Mouse (Mus musculus) left cerebral cortex, postnatal 4 days (tissue): ENCODE results near the gene Sirt4. TPM values are rescaled to one million over a fixed set of nuclear protein-coding genes. Genes with fewer than 3 reads are reported as not detected.
"Not testable (repeated sequence)": the region's sequence is repeated elsewhere in the genome, so short reads cannot be mapped to it uniquely, and the experiment has no call there.

Experiments
- DNase-seq: peaks from one replicate; pipeline ENCODE4 v3.0.0-alpha.2; 2022
- intact Hi-C: fragments of 180-260 bp; cut with DNase I; formaldehyde crosslinking; loops from one replicate; pipeline ENCODE4 v1.15.1; 2025
- total RNA-seq, 2 experiments: library from RNA; stranded (reverse); gene quantifications; 2 replicates each; pipeline ENCODE4 v1.2.3; 2021

Sirt4 gene
- total RNA-seq, 2 experiments from 2014 or later: 28.4 to 31.5 TPM

DNA sequence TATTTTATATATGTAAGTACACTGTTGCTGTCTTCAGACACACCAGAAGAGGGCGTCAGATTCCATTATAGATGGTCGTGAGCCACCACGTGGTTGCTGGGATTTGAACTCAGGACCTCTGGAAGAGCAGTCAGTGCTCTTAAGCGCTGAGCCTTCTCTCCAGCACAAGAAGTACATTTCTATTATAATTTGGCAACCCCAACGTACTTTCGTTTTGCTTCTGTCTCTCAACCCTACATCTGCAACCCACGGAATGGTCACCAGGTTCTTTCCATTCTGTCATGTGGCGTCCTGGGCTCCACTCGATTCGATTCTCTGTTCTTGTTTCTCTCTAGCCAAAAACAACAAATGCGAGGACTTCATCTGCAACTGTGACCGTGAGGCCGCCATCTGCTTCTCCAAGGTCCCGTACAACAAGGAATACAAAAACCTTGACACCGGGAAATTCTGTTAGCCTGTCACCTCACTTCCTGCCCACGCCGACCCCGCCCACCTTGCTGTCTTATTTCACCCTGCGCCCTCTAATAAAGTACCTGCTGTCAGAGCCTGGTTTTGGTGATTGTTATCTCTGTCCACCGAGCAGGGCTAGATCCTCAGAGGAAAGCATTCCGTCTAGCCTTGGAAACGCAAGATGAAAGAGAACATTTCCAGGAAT, 10.2 kb downstream of the Sirt4 start:
- intact Hi-C loops: no loop called here
- no peak for DNase-seq

DNA sequence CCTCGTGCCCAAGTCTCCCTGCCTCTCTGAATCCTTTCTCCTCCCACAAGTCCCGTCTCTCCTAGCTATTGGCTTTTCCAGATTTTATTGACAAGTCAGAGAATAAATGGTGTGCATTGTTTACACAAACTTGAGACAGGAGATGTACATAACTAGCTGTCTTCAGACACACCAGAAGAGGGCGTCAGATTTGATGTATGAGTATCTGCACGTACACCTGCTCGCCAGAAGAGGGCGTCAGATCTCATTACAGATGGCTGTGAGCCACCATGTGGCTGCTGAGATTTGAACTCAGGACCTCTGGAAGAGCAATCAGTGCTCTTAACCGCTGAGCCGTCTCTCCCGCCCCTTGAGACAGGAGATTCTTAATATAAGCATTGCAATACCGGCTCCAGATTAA, 11.3 kb downstream of the Sirt4 start:
- DNase-seq: no peak
- intact Hi-C loops: no loop called here

DNA sequence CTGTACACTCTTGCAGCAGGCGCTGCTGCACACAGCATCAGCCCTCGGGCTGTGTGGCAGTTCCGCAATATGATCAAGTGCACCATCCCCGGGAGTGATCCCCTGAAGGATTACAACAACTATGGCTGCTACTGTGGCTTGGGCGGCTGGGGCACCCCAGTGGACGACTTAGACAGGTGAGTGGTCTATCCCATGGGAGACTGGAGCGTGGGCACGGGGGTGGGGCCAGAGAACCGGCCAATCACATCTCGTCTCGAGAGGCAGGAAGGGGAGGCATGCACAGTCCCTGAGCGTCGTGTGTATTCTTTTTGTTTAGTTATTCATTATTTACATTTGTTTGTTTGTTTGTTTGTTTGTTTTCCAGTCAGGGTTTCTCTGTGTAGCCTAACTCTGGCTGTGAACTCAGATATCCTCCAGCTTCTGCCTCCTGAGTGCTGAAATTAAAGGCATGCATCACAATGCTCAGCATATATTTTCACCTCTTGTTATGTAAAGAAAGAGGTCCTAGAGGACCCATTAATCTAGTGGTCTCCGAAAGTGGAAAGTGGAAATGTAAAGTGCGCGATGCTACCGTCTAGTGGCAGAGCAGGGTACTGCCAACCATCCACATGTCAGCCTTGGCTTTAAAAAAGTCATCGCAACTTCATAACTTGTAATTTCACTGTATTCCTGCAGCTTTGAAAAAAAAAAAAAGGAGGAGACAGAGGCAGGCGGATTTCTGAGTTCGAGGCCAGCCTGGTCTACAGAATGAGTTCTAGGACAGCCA, 13.6 kb downstream of the Sirt4 start:
- peak; percentile 59 for DNase-seq
- intact Hi-C loops: no loop called here

DNA sequence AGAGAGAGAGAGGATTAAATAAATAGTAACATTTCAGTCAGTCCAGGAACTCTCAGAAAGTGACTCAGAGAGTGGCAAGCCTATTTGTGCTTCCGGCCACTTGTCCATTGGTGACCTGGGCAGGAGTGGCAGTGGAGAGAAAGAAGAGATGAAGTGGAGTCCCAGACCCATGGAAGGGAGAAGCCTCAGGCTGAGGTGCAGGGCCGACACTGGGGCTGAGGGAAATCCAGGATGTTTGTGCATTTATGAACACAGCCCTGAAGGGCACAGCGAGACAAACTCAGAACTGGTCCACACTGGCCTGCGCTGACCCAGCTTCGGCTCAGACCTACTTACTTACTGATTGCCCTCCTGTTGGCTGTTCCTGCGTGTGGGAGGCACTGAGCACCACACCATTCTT, 14.7 kb downstream of the Sirt4 start:
- no peak for DNase-seq
- intact Hi-C loops: no loop called here

DNA sequence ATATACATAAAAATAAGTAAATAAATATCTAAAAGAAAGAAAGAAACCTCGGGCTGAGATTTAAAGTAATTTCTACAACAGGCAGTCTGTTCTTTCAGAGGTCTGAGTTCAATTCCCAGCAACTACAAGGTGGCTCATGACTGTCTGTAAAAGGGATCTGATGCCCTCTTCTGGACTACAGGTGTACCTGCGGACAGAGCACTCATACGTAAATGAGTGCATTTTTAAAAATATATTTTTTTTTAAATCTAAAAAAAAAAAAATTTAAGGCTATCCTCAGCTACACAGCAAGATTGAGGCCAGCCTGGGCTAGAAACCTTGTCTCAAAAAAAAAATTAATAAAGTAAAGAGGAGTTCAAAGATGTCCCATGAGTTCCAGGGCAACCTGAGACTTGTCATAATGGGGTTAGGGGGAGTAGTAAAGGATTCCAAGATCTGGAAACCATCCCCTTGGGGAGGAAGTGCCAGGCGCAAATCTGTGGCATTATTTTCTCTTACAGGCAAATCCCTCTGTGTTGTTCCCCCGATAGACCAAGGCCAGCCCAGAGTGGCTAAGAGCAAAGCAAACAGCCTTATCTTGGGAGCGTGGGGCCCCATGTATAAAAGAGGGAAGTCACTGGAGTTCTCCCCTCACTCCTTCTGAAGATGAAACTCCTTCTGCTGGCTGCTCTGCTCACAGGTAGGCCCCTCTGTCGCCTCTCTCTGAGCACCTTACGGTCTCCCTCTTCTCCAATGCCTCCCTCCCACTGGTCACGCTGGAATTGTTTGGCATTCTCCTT, 18.7 kb downstream of the Sirt4 start, which contains the start of gene Pla2g1b:
TSS of gene Pla2g1b (plus strand) at position 621 of the 779 bp plus-strand sequence.
- intact Hi-C loops: no loop called here
- no peak for DNase-seq

DNA sequence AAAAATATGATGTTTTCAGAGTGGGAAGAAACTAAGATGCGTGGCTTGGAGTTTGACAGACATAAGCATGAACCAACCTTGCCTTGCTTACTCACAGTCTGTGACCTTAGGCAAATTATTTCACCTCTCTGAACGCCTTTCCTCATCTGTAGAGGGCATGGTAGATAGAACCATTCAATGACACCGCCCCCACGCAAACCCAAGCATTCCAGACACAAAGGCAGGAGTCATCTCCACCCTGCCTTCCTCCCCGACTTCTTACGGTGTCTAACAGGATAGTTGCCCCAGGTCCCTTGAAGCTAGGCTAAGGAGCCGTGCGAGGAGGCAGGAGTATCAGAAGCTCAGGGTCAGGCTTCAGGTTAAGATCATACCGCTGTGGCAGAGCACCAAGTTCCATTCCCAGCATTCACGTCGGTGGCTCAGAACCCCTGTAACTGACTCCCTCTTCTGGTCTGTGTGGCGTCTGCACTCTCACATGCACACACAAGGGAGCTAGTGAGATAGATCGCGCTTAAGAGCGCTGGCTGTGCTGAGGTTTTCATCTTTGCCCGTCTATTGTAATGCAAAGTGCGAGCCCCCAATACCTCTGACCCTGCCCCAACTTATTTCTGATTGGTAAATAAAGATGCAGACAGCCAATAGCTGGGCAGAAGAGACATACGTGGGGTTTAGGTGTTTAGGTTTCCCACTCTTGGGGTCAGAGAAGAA, 20.0 kb downstream of the Sirt4 start:
- DNase-seq: no peak
- intact Hi-C loops: no loop called here

DNA sequence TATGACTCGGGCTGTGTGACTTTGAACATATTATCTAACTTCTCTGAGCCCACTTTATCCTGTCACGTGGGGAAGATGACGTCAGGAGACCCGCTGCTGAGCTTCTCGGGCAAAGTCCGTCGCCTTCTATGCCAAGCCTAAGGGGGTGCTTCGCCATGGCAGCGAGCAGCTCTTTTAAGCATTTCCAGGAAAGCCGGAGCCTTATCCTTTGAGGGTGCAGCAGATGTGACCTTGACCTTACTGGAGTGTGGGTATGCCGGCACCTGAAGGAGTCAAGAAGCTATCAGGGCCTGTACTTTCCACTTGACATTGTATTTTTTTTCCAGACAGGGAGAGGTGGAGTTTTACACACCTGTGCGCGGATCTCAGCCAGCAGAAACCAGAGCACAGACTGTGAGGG, 25.6 kb downstream of the Sirt4 start:
- no peak for DNase-seq
- intact Hi-C loops: no loop called here

DNA sequence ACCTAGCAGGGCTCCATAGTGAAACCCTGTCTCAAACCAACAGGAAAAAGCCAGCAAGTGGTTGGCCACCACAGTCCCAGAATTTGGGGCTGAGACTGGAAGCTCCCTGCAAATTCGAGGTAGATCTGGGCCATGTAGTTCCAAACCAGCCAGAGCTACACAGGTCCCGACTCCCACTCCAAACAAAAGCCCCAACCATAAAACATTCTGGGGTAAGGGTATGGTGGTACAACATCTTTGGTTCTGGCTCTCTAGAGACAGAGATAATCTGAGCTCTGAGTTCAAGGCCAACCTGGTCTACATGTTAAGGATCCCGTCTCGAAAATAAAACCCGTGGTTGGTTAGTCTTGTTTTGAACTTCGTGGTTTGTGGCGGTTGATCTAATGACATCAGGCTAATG, 28.7 kb downstream of the Sirt4 start:
- DNase-seq: no peak
- intact Hi-C loops: no loop called here

DNA sequence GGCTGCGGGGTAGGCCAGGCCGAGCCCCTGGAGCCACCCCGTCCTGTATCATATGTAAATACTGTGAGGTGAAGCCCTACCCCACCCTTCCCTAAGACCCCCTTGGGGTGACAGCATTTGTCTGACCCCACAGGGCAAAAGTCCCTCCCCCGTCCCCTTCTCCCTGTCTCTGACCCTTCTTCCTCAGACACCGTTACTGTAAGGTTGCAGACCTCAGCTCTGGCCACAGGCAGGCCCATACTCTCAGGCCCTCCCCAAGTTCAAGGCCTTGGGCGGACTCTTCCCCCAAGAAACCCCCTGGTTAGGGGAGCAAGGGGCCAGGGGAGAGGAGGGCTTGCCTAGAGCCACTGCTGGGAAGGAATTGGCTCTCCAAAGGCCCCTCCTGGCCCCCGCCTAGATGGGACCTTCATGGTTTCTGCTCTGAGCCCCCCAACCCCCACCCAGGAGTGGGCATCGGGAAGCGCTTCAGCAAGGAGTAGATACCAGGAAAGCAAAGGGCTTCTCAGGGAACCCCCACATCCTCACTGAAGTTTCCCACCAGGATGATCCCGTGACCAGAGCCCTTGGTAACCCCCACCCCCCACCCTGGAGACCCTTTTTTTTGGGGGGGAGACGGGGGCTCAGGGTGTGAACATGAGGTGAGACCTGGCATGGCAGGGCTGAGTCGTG, 30.0 kb downstream of the Sirt4 start:
- intact Hi-C loops: no loop called here
- DNase-seq: no peak

DNA sequence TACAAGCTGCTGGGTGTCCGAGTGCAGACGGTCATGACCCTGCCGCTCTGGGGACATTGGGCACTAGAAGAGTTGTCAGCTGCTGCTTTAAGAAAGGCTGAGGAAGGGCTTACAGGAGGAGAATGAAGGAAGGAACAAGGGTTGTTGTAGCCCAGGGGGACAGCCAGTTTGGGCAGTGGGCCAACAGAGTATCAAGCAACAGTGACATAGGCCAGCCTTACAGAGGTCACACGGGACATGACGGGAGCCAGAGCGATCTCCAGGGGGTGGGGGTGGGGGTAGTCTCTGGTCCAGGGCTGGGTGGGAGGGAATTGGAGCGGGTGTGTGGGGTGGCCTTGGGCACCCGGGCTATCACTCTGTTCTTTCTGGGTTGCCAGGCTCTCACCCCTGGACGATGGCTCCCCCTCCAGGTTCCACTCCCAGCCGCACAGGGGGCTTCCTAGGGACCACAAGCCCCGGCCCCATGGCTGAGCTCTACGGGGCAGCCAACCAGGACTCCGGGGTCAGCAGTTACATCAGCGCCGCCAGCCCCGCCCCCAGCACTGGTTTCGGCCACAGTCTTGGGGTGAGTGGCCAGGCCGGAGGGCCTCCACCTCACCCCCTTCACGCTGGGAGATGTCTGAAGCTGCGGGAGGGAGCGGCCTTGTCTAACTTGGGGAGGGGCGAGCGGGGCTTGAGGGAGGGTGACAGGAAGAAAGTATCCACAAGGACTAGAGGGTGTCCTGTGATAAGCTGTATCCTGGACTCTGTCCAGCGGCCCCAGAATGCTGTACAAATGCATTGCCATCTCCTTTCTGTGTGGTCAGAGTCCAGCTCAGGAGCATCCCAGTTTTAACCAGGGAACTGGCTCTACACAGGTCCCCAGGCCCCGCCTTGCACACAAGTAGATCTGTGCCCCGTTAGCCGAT, 33.9 kb downstream of the Sirt4 start:
- intact Hi-C loops: no loop called here
- no peak for DNase-seq

DNA sequence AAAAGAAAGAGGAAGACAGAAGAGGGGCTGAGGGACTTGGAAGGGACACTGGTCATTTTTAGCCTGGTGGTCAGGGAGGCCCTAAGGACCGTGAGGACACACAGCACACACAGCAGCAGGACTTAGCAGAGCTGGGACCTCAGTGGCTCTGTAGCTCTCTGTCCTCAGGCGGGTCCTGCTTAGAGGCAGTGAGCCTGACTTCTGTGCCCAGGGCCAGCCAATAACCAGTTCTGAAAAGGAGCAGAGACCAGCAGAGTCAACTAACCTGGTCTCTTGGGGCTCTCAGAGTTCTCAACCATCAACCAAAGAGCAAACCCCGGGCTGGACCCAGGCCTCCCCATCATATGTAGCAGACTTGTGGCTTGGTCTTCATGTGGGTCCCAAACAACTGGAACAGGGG, 35.3 kb downstream of the Sirt4 start:
- intact Hi-C loops: loop anchor here (10.0 kb wide), 1 partner anchor 154 kb away; no protein-coding TSS in a partner anchor
- DNase-seq: no peak

DNA sequence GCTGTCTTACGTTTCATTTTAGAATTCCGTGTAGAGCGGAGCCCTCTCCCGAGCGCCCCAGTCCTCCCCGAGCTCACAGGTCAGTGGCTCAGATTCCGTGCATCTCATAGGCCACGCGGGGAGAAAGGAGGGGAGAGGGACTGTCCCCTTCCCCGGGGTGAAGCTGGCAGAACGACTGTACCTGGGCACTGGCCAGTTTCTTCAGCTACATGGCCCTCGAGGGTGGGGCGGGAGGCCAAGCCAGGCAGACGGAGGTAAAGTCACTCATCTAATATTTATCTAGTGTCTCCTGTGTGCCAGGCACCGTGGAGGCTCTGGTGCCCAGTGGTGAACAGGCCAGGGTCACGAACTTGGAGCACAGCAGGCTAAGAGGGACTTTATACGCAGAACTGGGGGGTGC, 37.4 kb downstream of the Sirt4 start:
- intact Hi-C loops: loop anchor here (10.0 kb wide), 1 partner anchor 152 kb away; no protein-coding TSS in a partner anchor
- peak; percentile 43 for DNase-seq

DNA sequence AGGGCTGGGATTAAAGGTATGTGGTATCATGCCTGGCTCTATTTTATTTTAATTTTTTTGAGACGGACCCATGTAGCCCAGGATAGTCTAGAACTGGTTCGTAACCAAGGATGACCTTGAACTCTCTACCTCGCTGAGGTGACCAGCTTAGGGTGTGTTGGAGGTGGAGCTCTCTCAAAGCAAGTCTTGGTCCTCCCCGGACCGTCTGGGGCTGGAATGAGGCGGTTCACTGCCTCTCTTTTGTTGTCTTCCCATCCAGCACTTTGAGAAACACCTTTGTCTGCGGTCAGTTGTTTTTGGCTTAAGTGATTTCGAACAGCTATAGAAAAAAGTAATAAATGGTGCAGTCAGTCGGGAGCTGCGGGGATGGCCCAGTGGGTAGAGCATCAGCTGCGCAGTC, 40.4 kb downstream of the Sirt4 start:
- DNase-seq: no peak
- intact Hi-C loops: loop anchor here (5.0 to 10.0 kb wide), 2 partner anchors 82 to 149 kb away; no protein-coding TSS in a partner anchor

DNA sequence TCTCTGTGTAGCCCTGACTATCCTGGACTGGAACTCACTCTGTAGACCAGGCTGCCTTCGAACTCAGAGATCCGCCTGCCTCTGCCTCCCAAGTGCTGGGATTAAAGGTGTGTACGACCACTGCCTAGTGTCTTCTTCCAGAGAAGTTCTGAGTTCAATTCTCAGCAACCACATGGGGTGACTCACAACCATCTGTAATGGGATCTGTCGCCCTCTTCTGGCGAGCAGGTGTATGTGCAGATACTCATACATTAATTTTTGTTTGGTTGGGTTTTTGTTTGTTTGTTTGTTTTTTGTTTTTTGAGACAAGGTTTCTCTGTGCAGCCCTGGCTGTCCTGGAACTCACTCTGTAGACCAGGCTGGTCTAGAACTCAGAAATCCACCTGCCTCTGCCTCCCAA, 41.9 kb downstream of the Sirt4 start:
- DNase-seq: not testable (repeated sequence)
- intact Hi-C loops: loop anchor here (5.0 to 10.0 kb wide), 2 partner anchors 80 to 148 kb away; no protein-coding TSS in a partner anchor

DNA sequence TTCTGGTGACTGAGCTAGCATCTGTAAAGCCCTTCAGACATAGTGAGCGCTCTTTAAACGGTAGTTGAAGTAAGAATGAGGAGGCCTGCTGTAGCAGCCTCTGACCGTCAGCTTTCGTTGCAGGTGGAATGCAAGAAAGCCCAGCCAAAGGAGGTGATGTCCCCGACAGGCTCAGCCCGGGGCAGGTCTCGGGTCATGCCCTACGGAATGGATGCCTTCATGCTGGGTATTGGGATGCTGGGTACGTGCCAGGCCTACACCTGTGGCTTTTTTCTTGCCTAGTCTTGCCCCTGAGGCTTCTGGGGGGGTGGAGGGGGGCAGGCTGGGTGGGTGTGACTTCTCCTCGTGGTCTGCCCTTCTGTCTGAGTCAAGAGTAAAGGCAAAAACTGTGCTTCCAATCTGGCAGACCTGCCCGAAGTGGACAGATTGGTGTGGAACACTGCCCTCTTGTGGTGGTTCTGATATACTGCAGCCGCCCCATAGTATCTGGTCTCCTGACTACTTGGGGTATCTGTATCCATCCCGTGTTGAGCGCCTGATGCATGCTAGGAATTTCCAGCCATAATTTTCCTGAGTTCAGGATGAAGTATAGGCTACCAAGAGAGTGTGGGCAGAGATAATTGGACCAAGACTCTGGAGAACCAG, 43.2 kb downstream of the Sirt4 start:
- peak; percentile 83 for DNase-seq
- intact Hi-C loops: loop anchor here (5.0 to 10.0 kb wide), 2 partner anchors 79 to 147 kb away; no protein-coding TSS in a partner anchor

DNA sequence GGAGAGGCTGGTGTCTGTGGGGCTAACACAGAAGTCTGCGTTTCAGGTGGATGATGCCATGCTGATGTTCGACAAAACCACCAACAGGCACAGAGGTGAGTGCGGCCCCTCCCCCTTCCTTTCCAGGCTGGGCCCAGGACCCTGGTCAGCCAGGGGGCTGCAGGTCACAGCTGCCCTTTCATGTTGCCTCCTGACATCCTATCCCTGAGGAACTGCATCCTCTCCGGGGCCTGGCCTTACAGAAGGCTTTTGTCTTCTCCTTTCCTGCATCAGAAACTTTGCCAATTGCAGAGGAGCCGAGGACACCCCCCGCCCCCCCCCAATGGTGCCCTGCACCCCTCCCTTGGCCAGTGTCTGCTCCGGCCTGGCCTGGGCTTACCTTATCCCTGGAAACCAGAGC, 45.9 kb downstream of the Sirt4 start:
- no peak for DNase-seq
- intact Hi-C loops: no loop called here

DNA sequence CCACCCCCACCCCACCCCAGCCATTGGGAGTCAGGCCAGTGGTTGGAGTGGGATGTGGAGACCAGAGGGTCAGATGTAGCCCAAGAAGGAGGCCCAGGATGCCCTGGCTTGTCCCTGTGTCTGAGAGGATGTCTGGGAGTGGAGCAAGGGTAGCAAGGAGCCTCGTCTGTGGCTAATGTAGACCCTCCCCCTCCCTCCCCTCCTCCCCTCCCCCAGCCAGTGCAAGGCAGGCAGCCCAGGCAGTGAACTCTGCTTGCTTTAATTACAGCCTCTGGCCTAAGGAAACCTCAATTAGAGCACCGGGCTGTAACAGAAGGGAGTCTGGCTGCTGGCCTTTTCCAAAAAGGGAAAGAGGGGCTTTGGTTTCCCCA, 46.6 kb downstream of the Sirt4 start:
- intact Hi-C loops: no loop called here
- no peak for DNase-seq

DNA sequence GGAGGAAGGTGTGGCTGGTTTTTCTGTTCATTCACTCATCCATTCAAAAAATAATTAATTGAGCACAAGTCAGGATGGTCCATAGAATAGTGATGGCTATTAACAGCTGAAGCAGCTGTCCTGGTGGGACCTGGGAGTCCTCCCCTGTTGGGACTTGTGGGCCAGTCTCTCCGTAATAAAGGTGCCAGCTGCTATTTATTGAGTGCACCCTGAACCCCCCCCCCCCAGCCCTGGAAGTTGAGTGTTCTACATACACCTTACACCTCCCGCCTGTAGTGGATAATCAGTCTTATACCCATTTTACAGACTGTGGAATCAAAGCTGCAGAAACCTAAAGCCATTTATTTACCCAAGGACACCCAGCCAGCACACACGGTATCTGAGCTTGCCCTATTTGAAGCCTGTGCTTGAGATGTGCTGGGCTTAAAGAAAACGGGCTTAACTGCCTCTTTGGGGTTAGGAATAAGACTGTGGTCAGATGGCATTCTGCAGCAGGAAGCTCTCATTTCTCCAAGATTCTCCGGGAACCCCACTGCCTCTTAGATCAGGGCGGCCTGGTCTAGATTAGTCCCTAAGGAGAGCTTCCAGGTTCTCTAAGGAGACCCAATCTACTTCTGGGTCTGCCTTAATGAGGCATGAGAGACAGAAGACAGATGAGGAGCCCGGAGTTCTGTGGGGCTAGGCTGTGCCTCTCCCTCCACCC, 47.1 kb downstream of the Sirt4 start:
- DNase-seq: no peak
- intact Hi-C loops: no loop called here
